ENCODE assay signal across 9 mouse cellular contexts in genomic region chr8:46429871-46430270, GRCm38 (mm10). TPM values are rescaled to one million over a fixed set of nuclear protein-coding genes. Genes with fewer than 3 reads are reported as not detected.
DNase-seq lines count a peak whose midpoint lies in the region.
"Had no signal": no experiment of that assay in that cellular context is flagged by ENCODE, and none has a peak within 500 bp of the region (broad histone marks: within the 10 kb centered on the region; RNA-seq: fewer than 3 reads in every experiment).

No protein-coding gene starts in this region.

- DNase-seq in adrenal gland, adult (ENCODE audit: inconsistent age in 2 of 2, low spot score in 1 of 2), result peak; percentile 85 to 91
- DNase-seq in adrenal gland, postnatal 4 days (ENCODE audit: low spot score in 2 of 2), result no peak
- peak; percentile 19 for DNase-seq in urinary bladder, postnatal 25 days (ENCODE audit: low spot score)
- no peak for DNase-seq in urinary bladder, postnatal 4 days (ENCODE audit: low spot score in 2 of 2)
- peak; percentile 6 for DNase-seq in layer of hippocampus, adult 9-10 months (ENCODE audit: low spot score)
- peak; percentile 42 for DNase-seq in yolk sac, embryonic 10.5 days (ENCODE audit: low spot score)
- no peak for DNase-seq in cerebellum, adult 9-11 months
- no peak for DNase-seq in liver
- DNase-seq: cerebellum, adult 9-10 months had no signal

RNA-seq across cellular contexts. Expression of gene Acsl1, which starts 41.0 kb away (rescaled TPM):
- total RNA-seq in adrenal gland, postnatal 4 days (2021), result 100 to 1,000 TPM; 217 to 313 TPM

Comparison
In these comparisons a context has a peak if more than half of its experiments do, and no peak if none do; other contexts are left out.
1. DNase-seq: peak in adrenal gland, adult (2 of 2), urinary bladder, postnatal 25 days (single experiment), layer of hippocampus, adult 9-10 months (single experiment) and yolk sac, embryonic 10.5 days (single experiment); none in adrenal gland, postnatal 4 days (0 of 2), urinary bladder, postnatal 4 days (0 of 2), cerebellum, adult 9-11 months (single experiment) and liver (single experiment).